Mouse (Mus musculus) kidney, adult 2 months (tissue): ENCODE measurements at regions not wholly inside any gene's neighbourhood (a gene's known extent, or its start where the extent isn't known, plus 50 kb on each side); places are given as distances from the start of the nearest gene placed in this dataset.

Experiments used
- DNase-seq: peaks from one replicate; pipeline ENCODE4 v3.0.0; 2021
- H3K27ac ChIP-seq: fragments of 200-500 bp; 2 replicates; pipeline ENCODE4 v1.5.1; 2012; ENCODE audit warnings: low read depth, low read length, control low read depth, inconsistent platforms; ENCODE audit not compliant: insufficient read depth
- H3K27me3 ChIP-seq: fragments of 200-500 bp; replicated peaks from 2 replicates; pipeline ENCODE4 v1.6.1; 2012; ENCODE audit warnings: mild to moderate bottlenecking, moderate library complexity, low read length, inconsistent platforms; ENCODE audit not compliant: control insufficient read depth, insufficient read depth
- H3K36me3 ChIP-seq: fragments of 200-500 bp; 2 replicates; pipeline ENCODE4 v1.6.1; 2012; ENCODE audit warnings: mild to moderate bottlenecking, moderate library complexity, low read length, inconsistent platforms; ENCODE audit not compliant: control insufficient read depth, insufficient read depth
- H3K4me1 ChIP-seq: fragments of 200-500 bp; 2 replicates; pipeline ENCODE4 v1.6.1; 2011; ENCODE audit warnings: low read length; ENCODE audit not compliant: control insufficient read depth, insufficient read depth
- H3K4me3 ChIP-seq: fragments of 200-500 bp; 2 replicates; pipeline ENCODE4 v1.5.1; 2011; ENCODE audit warnings: mild to moderate bottlenecking, low read depth, low read length, control low read depth; ENCODE audit not compliant: insufficient read depth
- CTCF ChIP-seq: fragments of 200-500 bp; conservative IDR thresholded peaks from 2 replicates; pipeline ENCODE4 v1.5.1; 2011; ENCODE audit warnings: low read depth, mild to moderate bottlenecking, control low read depth, low read length, moderate library complexity, mixed read lengths; ENCODE audit not compliant: insufficient read depth, insufficient read length
- POLR2A ChIP-seq: fragments of 200-500 bp; IDR thresholded peaks from one replicate; pipeline ENCODE4 v1.6.1; 2011; ENCODE audit warnings: low read depth, low read length, control low read depth
- WGBS: fragments of 180-500 bp; shearing (Covaris S2); methylation state at CpG from one replicate; pipeline ENCODE4 v1.1.7; 2018; 5-methylcytosine and 5-hydroxymethylcytosine counted together

- no peak overlapping the region for H3K4me3 ChIP-seq
- 73% methylated on average over 10 of the region's 10 CpGs for WGBS
- H3K36me3 ChIP-seq: no peaks in the 10 kb centered on the region
- no peak overlapping the region for H3K27ac ChIP-seq
- H3K27me3 ChIP-seq: no peaks in the 10 kb centered on the region; the same call in 1 of the 2 replicates
- DNase-seq: no peak
- H3K4me1 ChIP-seq: no peaks in the 10 kb centered on the region
- TF ChIP-seq POLR2A (no peak), CTCF (no peak)
These were observed 509.6 kb upstream of the Kif2a start for GRCm38 (mm10) chr13:107531528-107531927.

GRCm38 (mm10) chr13:107531026-107531425 is 509.1 kb upstream of the Kif2a start:
- no peaks in the 10 kb centered on the region for H3K4me1 ChIP-seq
- no peaks in the 10 kb centered on the region; the same call in 1 of the 2 replicates for H3K27me3 ChIP-seq
- WGBS: 61% methylated on average over 8 of the region's 8 CpGs
- TF ChIP-seq CTCF: no peak
- TF ChIP-seq POLR2A: no peak
- no peak overlapping the region for H3K4me3 ChIP-seq
- no peaks in the 10 kb centered on the region for H3K36me3 ChIP-seq
- no peak for DNase-seq
- no peak overlapping the region for H3K27ac ChIP-seq

- H3K36me3 ChIP-seq: no peaks in the 10 kb centered on the region
- TF ChIP-seq POLR2A (no peak), CTCF (no peak)
- 72% methylated on average over 1 of the region's 1 CpGs for WGBS
These were observed 508.5 kb upstream of the Kif2a start for GRCm38 (mm10) chr13:107530392-107530791.

GRCm38 (mm10) chr13:107528724-107529456 is 507.0 kb upstream of the Kif2a start:
- no peaks in the 10 kb centered on the region for H3K36me3 ChIP-seq
- no peaks in the 10 kb centered on the region; the same call in 1 of the 2 replicates for H3K27me3 ChIP-seq
- H3K4me3 ChIP-seq: no peak overlapping the region
- DNase-seq: peak; percentile 18
- 77% methylated on average over 15 of the region's 15 CpGs for WGBS
- no peak overlapping the region for H3K27ac ChIP-seq
- TF ChIP-seq CTCF (no peak), POLR2A (no peak)
- H3K4me1 ChIP-seq: no peaks in the 10 kb centered on the region

More at GRCm38 (mm10) chr13:107530392-107530791, 508.5 kb upstream of the Kif2a start:
- Histone ChIP-seq H3K27ac (no peak overlapping the region), H3K27me3 (no peaks in the 10 kb centered on the region; the same call in 1 of the 2 replicates), H3K4me1 (no peaks in the 10 kb centered on the region), H3K4me3 (no peak overlapping the region)
- peak; percentile 37 for DNase-seq

GRCm38 (mm10) chr13:107522942-107523341 is 501.0 kb upstream of the Kif2a start:
- TF ChIP-seq POLR2A (no peak), CTCF (no peak)

GRCm38 (mm10) chr13:107514236-107514635 is 492.3 kb upstream of the Kif2a start:
- H3K4me3 ChIP-seq: no peak overlapping the region
- H3K27ac ChIP-seq: no peak overlapping the region
- TF ChIP-seq POLR2A: no peak
- no peak for TF ChIP-seq CTCF
- H3K4me1 ChIP-seq: no peaks in the 10 kb centered on the region
- no peaks in the 10 kb centered on the region for H3K27me3 ChIP-seq
- H3K36me3 ChIP-seq: no peaks in the 10 kb centered on the region
- DNase-seq: no peak
- WGBS: 73% methylated on average over 3 of the region's 3 CpGs

More at GRCm38 (mm10) chr13:107522942-107523341, 501.0 kb upstream of the Kif2a start:
- no peaks in the 10 kb centered on the region for H3K4me1 ChIP-seq
- H3K27ac ChIP-seq: no peak overlapping the region
- no peaks in the 10 kb centered on the region; the same call in 1 of the 2 replicates for H3K27me3 ChIP-seq
- no peak overlapping the region for H3K4me3 ChIP-seq
- 95% methylated on average over 3 of the region's 3 CpGs for WGBS
- DNase-seq: no peak
- H3K36me3 ChIP-seq: no peaks in the 10 kb centered on the region

- Histone ChIP-seq H3K27me3 (no peaks in the 10 kb centered on the region), H3K27ac (no peak overlapping the region), H3K36me3 (no peaks in the 10 kb centered on the region), H3K4me3 (no peak overlapping the region), H3K4me1 (no peaks in the 10 kb centered on the region)
- DNase-seq: no peak
- 45% methylated on average over 6 of the region's 6 CpGs for WGBS
- TF ChIP-seq POLR2A: no peak
- TF ChIP-seq CTCF: no peak
These were observed 491.6 kb upstream of the Kif2a start for GRCm38 (mm10) chr13:107513274-107514146.
